Mouse (Mus musculus): ENCODE results near the gene D630003M21Rik.

- TF ChIP-seq CTCF (IDR thresholded peaks at IDR 0.05; ENCODE audit: borderline replicate concordance, insufficient read depth, low read depth, low read length) (no peak), POLR2A (IDR thresholded peaks at IDR 0.05; ENCODE audit: borderline replicate concordance, insufficient read depth, low read length) (no peak)
Measured at GRCm38 (mm10) chr2:158143816-158144215, 85.2 kb downstream of the D630003M21Rik start.
